Mouse (Mus musculus) intestine, postnatal 0 days (tissue): Measurements from ENCODE around the gene Katna1. TPM values are rescaled to one million over a fixed set of nuclear protein-coding genes. Genes with fewer than 3 reads are reported as not detected.

Experiments
- ATAC-seq: fragments of 200-750 bp; cut with Nextera tagmentation; 2 replicates; pipeline ENCODE4 v1.8.0; 2017; ENCODE audit warnings: mild to moderate bottlenecking, moderate TSS enrichment, moderate library complexity
- H3K27ac ChIP-seq: fragments of 300-500 bp; sonication (generic); 2 replicates; pipeline ENCODE4 v1.5.1; 2014; ENCODE audit warnings: mild to moderate bottlenecking, low read depth, low read length, moderate library complexity
- H3K27me3 ChIP-seq: fragments of 300-500 bp; sonication (generic); replicated peaks from 2 replicates; pipeline ENCODE4 v1.6.1; 2014; ENCODE audit warnings: low read length, mixed read lengths; ENCODE audit not compliant: control insufficient read depth, insufficient read depth
- H3K36me3 ChIP-seq: fragments of 300-500 bp; sonication (generic); 2 replicates; pipeline ENCODE4 v1.6.1; 2014; ENCODE audit warnings: mild to moderate bottlenecking, moderate library complexity; ENCODE audit not compliant: control insufficient read depth, insufficient read depth
- H3K4me1 ChIP-seq: fragments of 300-500 bp; sonication (generic); replicated peaks from 2 replicates; pipeline ENCODE4 v1.6.1; 2014; ENCODE audit warnings: antibody characterized with exemption, low read length, mixed read lengths; ENCODE audit not compliant: control insufficient read depth, insufficient read depth
- H3K4me2 ChIP-seq: fragments of 300-500 bp; sonication (generic); replicated peaks from 2 replicates; pipeline ENCODE4 v1.6.1; 2014; ENCODE audit warnings: low read depth, mild to moderate bottlenecking, moderate library complexity
- H3K4me3 ChIP-seq: fragments of 300-500 bp; sonication (generic); 2 replicates; pipeline ENCODE4 v1.5.1; 2014; ENCODE audit warnings: low read depth, low read length
- H3K9ac ChIP-seq: fragments of 300-500 bp; sonication (generic); 2 replicates; pipeline ENCODE4 v1.6.1; 2014; ENCODE audit warnings: mild to moderate bottlenecking, low read depth, low read length
- H3K9me3 ChIP-seq: fragments of 300-500 bp; sonication (generic); 2 replicates; pipeline ENCODE4 v1.6.1; 2016; ENCODE audit warnings: mixed run types; ENCODE audit not compliant: control insufficient read depth
- CTCF ChIP-seq: sonication (generic); IDR thresholded peaks from 2 replicates; pipeline ENCODE4 v1.5.1; 2016; ENCODE audit warnings: low read depth, mild to moderate bottlenecking, control low read depth, antibody characterized with exemption, moderate library complexity
- WGBS: fragments of 180-500 bp; shearing (Covaris S2); extraction: QIAGEN DNeasy Blood & Tissue Kit; methylation state at CpG from one replicate; pipeline ENCODE4 v1.1.7; 2014; 5-methylcytosine and 5-hydroxymethylcytosine counted together
- polyA plus RNA-seq: library from polyadenylated mRNA; unstranded; fragments of >200 nt; fragmentation: Nextera tagmentation; extraction: Ambion mirVana; gene quantifications from 2 replicates; pipeline ENCODE4 v1.2.1, GENCODE M21; 2015

The Katna1 gene
- polyA plus RNA-seq, 1 experiment from 2014 or later = 33.0 TPM

DNA sequence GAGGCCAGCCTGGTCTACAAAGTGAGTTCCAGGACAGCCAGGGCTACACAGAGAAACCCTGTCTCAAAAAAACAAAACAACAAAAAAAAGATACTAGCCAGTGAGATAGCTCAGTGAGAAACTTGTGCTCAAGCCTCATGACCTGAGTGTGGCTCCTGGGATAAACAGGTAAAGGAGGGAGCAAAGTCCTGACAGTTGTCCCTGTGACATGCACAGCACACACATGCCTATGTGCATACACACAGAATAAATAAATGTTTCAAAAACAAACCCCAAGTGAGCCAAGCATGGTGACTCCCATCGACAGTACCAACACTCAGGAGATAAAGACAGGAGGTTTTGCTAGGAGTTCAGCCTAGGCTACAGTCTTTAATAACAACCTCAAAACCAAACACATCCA lies 47.0 kb downstream of the Katna1 start:
- Histone ChIP-seq H3K27me3 (no peaks in the 10 kb centered on the region), H3K4me3 (no peak overlapping the region), H3K9me3 (no peaks in the 10 kb centered on the region), H3K4me1 (no peaks in the 10 kb centered on the region), H3K4me2 (no peak overlapping the region), H3K9ac (no peak overlapping the region), H3K27ac (no peak overlapping the region), H3K36me3 (peaks cover 75% of the 10 kb centered on the region)
- TF ChIP-seq CTCF = no peak
- ATAC-seq = peak; percentile 41; the same call in 1 of the 2 replicates
- 100% methylated on average over 1 of the region's 1 CpGs for WGBS

DNA sequence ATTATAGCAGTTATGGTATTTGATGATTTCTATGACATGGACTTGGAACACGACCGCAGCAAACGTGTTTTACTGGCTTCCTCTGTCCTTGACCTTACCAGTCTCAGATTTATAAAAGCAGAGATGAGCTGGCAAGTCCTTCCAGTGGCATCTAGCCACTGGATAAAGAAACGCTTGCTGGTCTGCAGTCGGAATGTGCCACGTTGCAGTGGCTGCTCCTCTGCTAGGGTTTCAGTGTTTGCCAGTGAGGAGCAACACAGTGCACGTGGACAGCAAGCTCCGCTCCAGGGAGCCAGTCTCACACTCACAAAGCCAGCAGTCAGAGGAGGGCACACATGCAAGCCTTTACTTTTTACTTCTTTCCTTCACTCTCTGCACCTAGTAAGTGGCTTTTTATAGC lies 49.6 kb downstream of the Katna1 start:
- Histone ChIP-seq H3K36me3 (peaks cover 54% of the 10 kb centered on the region), H3K27me3 (no peaks in the 10 kb centered on the region), H3K9ac (no peak overlapping the region), H3K4me1 (no peaks in the 10 kb centered on the region), H3K4me3 (no peak overlapping the region), H3K4me2 (no peak overlapping the region), H3K27ac (no peak overlapping the region), H3K9me3 (no peaks in the 10 kb centered on the region)
- ATAC-seq = no peak
- no peak for TF ChIP-seq CTCF
- 90% methylated on average over 8 of the region's 8 CpGs for WGBS

DNA sequence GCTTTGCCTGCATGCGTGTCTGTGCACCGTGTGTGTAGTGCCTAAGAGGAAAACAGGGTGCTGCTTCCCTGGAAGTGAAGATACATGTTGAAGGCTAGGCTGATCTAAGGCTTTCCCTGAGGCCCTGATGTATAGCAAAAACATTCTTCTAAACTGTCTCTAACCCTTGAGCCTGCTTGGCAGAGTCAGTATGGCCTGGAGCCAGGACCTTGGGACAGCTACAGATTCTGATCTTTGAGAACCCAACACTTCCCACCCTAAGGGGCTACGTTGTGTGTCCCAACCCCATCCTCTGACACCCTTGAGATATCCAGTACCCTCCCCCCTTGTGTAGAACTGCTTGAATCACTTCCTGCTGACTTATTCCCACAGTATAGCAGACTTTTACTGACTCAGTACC lies 52.6 kb downstream of the Katna1 start:
- no peak overlapping the region for H3K27ac ChIP-seq
- H3K4me3 ChIP-seq = no peak overlapping the region
- no peak for ATAC-seq
- WGBS = 87% methylated on average over 3 of the region's 3 CpGs
- H3K27me3 ChIP-seq = no peaks in the 10 kb centered on the region
- H3K9me3 ChIP-seq = no peaks in the 10 kb centered on the region
- H3K36me3 ChIP-seq = peaks cover 25% of the 10 kb centered on the region
- no peak for TF ChIP-seq CTCF
- no peak overlapping the region for H3K9ac ChIP-seq
- H3K4me2 ChIP-seq = no peak overlapping the region
- no peaks in the 10 kb centered on the region for H3K4me1 ChIP-seq

DNA sequence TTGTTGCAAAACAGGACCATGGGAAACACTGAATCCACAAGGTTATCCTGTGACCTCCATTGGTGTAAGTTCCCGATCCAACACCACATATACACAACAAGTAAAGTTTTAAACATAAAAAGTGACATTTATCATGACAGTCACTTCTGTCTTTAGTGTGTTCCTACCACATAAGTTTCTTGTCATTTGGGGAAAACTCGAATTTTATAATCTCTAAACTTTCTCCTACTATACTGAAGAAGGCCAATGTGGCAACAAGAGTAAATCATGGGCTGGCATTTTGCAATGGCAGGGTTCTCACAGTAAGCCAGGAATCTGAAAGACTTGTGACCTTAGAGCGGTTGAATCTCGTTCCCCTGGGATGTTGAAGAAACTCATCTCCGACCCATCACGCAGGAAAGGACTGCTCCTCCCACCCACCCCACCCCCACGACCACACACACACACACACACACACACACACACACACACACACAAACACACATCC lies 54.0 kb downstream of the Katna1 start:
- 15% methylated on average over 7 of the region's 7 CpGs for WGBS

DNA sequence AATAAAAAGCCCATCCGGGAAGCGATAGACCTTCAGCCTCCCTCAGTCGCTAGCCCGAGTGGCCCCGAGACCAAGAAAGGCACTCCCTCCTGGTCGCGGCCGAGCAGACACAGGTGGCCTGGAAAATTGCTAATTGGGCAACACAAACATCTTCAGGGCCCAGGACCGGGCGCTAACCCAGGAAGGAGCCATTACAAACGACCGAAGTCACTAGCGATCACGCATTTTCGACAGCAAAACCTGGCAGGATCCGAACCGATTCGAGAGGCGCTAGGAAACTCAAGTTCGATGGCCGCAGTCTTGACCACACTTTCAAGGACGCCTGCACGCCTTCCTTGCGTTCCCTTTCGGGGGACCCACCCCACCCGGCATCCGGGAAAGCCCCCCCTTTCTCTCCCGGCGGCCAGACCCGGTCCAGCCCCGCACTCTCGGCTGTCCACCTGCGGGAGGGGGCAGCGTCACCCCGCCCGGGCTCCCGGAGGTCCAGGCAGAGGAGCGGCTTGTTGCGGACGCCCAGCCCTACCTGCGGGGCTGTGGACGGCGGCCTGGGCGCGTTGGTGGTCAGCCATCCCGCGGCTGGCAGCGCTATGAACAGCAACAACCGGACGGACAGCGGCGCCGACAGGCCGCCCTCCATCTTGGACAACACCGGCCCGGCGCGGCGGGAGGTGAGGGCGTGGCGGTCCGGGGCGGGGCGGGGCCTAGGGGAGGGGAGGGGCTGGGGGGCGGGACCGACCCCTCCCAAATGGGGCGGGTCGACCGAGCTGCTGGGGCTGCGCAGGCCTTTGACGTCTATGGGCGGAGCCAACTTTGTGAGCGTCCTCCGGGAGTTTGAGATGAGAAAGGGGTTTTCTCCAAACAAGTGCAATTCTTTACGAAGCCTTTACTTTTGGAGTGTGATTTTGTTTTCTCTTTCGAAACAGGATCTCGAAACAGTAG lies 54.7 kb downstream of the Katna1 start:
- peak overlapping the region; percentile 87 for H3K9ac ChIP-seq
- H3K27ac ChIP-seq = peak overlapping the region; percentile 86
- H3K4me2 ChIP-seq = peak overlapping the region; percentile 83
- peaks cover 9% of the 10 kb centered on the region for H3K36me3 ChIP-seq
- H3K4me3 ChIP-seq = peak overlapping the region; percentile 100
- no peaks in the 10 kb centered on the region for H3K27me3 ChIP-seq
- WGBS = under 1% methylated on average over 59 of the region's 77 CpGs
- H3K9me3 ChIP-seq = no peaks in the 10 kb centered on the region
- peak; percentile 95 for ATAC-seq
- no peaks in the 10 kb centered on the region for H3K4me1 ChIP-seq
- TF ChIP-seq CTCF = no peak

More for the DNA sequence above, 54.0 kb downstream of the Katna1 start:
- H3K4me1 ChIP-seq = no peaks in the 10 kb centered on the region
- H3K27ac ChIP-seq = no peak overlapping the region; the same call in 1 of the 2 replicates
- peaks cover 15% of the 10 kb centered on the region for H3K36me3 ChIP-seq
- no peaks in the 10 kb centered on the region for H3K27me3 ChIP-seq
- peak overlapping the region; percentile 100 for H3K4me3 ChIP-seq
- H3K4me2 ChIP-seq = peak overlapping the region; percentile 83
- H3K9me3 ChIP-seq = no peaks in the 10 kb centered on the region
- H3K9ac ChIP-seq = peak overlapping the region; percentile 87
- no peak for TF ChIP-seq CTCF
- ATAC-seq = peak; percentile 1; the same call in 1 of the 2 replicates

DNA sequence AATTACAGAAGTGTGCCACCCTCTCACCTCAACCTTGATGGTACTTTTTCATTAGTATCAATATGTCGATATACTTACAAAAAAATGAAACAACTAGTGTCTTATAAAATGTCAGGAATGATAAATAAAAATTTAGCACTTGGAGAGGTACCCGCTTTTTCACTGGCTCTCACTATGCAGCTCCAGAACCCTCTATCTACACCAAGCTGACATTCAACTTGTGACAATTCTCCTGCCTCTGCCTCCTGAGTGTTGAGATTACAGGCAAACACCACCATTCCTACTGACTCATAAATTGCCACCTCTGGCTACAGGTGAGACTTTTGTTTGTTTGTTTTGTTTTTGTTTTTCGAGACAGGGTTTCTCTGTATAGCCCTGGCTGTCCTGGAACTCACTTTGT lies 55.4 kb downstream of the Katna1 start:
- Histone ChIP-seq H3K9me3 (no peaks in the 10 kb centered on the region), H3K9ac (0 out of 2 replicates have a peak overlapping the region, but pooled peaks have one; percentile 87), H3K27ac (peak overlapping the region; percentile 35; the same call in 1 of the 2 replicates), H3K4me2 (peak overlapping the region; percentile 83), H3K36me3 (peaks cover 8% of the 10 kb centered on the region; the same call in 1 of the 2 replicates), H3K4me1 (no peaks in the 10 kb centered on the region), H3K4me3 (peak overlapping the region; percentile 100), H3K27me3 (no peaks in the 10 kb centered on the region)
- 51% methylated on average over 3 of the region's 3 CpGs for WGBS
- ATAC-seq = 0 out of 2 replicates have a peak, but pooled peaks have one; percentile 7
- TF ChIP-seq CTCF = no peak
